Mouse (Mus musculus) forebrain, embryonic 14.5 days (tissue): ENCODE results near the gene Hsdl2. TPM values are rescaled to one million over a fixed set of nuclear protein-coding genes. Genes with fewer than 3 reads are reported as not detected.

Experiments used
- ATAC-seq: fragments of 200-750 bp; cut with Nextera tagmentation; 2 replicates; pipeline ENCODE4 v1.8.0; 2017; ENCODE audit warnings: mild to moderate bottlenecking, moderate library complexity
- DNase-seq: peaks from one replicate; pipeline ENCODE4 v3.0.0-alpha.2; 2015; ENCODE audit warnings: low spot score
- H3K27ac ChIP-seq: fragments of 300-500 bp; sonication (generic); 2 replicates; pipeline ENCODE4 v1.5.1; 2014; ENCODE audit warnings: low read depth, mild to moderate bottlenecking, control low read depth, low read length, moderate library complexity
- H3K27me3 ChIP-seq: fragments of 300-500 bp; sonication (generic); replicated peaks from 2 replicates; pipeline ENCODE4 v1.6.1; 2014; ENCODE audit warnings: low read length, control low read depth, mixed read lengths; ENCODE audit not compliant: control insufficient read depth, insufficient read depth
- H3K36me3 ChIP-seq: fragments of 300-500 bp; sonication (generic); 2 replicates; pipeline ENCODE4 v1.6.1; 2014; ENCODE audit warnings: low read length, control low read depth; ENCODE audit not compliant: control insufficient read depth, insufficient read depth
- H3K4me1 ChIP-seq: fragments of 300-500 bp; sonication (generic); 2 replicates; pipeline ENCODE4 v1.6.1; 2014; ENCODE audit warnings: antibody characterized with exemption, low read length, control low read depth; ENCODE audit not compliant: control insufficient read depth, insufficient read depth
- H3K4me2 ChIP-seq: fragments of 300-500 bp; sonication (generic); 2 replicates; pipeline ENCODE4 v1.6.1; 2014; ENCODE audit warnings: mild to moderate bottlenecking, control low read depth, low read length
- H3K4me3 ChIP-seq: fragments of 300-500 bp; sonication (generic); 2 replicates; pipeline ENCODE4 v1.5.1; 2014; ENCODE audit warnings: low read depth, low read length, control low read depth
- H3K9ac ChIP-seq: fragments of 300-500 bp; sonication (generic); 2 replicates; pipeline ENCODE4 v1.6.1; 2014; ENCODE audit warnings: mild to moderate bottlenecking, low read length, control low read depth, moderate library complexity
- H3K9me3 ChIP-seq: fragments of 300-500 bp; sonication (generic); replicated peaks from 2 replicates; pipeline ENCODE4 v1.6.1; 2016; ENCODE audit warnings: low read length, control low read depth, mixed read lengths; ENCODE audit not compliant: control insufficient read depth
- WGBS: fragments of 180-500 bp; shearing (Covaris S2); extraction: QIAGEN DNeasy Blood & Tissue Kit; methylation state at CpG from one replicate; pipeline ENCODE4 v1.1.7; 2014; 5-methylcytosine and 5-hydroxymethylcytosine counted together
- polyA plus RNA-seq: library from polyadenylated mRNA; unstranded; fragments of >200 nt; fragmentation: Nextera tagmentation; extraction: Ambion mirVana; gene quantifications from 2 replicates; pipeline ENCODE4 v1.2.1, GENCODE M21; 2014

Gene Hsdl2
- 18.6 and 22.5 TPM in 2 replicates for polyA plus RNA-seq

DNA sequence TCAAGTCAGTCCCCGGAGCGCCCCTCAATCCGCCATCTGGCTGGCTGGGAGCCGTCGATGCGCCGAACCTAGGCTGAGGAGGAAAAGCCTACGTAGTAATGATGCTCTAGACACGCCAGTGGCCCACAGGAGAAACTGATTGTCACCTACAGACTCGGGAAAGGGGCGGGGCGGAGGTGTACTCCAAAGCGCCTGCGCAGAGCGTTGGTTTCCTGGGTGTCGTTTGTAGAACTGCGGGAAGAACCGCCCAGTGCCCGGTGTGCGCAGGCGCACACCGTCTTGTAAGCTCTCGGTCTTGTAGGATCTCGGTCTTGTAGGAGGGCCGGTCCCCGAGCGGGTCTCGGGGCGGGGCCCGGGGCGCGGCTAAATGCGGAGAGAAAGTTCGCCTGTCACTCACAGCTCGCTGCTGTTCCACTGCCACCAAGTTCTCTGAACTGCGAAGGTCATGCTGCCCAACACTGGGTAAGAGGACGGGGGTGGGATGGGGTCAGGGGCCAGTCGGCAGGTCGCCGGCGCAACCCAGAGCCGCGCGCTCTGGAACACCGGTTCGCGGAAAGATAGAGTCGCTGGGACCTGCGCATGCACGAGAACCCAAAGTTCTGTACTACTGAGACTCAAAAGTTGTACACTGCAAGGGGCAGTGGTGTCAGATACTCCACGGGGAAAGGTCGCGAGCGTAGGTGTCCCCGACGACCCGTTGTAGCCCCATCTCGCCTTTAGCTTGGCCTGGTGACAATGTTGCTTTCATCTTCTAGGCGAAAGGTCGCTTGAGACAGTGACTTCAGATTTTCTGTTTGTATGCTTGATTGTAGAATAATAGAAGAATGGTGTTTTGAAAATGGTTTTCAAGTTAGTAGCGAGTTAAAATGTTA, at the start of gene Hsdl2:
Hsdl2 (plus strand) TSS at position 250 of the 872 bp plus-strand sequence.
- H3K4me2 ChIP-seq: peak within 1 kb of the TSS; percentile 84
- peak within 1 kb of the TSS; percentile 72 for H3K9ac ChIP-seq
- DNase-seq (peak; percentile 100), ATAC-seq (peak; percentile 97)
- peak within 1 kb of the TSS; percentile 86 for H3K27ac ChIP-seq
- H3K27me3 ChIP-seq: no peaks in the 10 kb centered on the region
- under 1% methylated on average over 61 of the region's 61 CpGs for WGBS
- H3K4me1 ChIP-seq: peaks cover 11% of the 10 kb centered on the region; the same call in 1 of the 2 replicates
- H3K36me3 ChIP-seq: no peaks in the 10 kb centered on the region
- H3K9me3 ChIP-seq: no peaks in the 10 kb centered on the region
- peak within 1 kb of the TSS; percentile 61 for H3K4me3 ChIP-seq

DNA sequence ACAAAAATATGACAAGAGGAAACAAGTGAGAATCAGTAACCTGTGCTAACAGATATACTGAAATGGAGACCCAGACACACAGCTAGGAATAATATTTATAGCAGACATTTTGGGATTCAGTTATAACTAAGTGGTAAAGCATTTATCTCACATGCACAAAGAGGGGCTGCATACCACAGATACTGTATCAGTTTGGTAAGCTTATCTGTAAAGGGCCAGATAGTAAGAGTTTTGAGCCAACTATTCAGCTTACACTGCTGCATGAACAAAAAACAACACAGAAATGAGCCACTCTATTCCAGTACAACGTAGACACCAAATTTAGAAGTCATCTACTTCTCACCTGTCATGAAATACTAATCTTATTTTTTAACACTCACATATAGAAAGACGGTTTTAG, 48.1 kb upstream of the Hsdl2 start:
- Histone ChIP-seq H3K9ac (no peak overlapping the region), H3K4me1 (no peaks in the 10 kb centered on the region), H3K4me3 (no peak overlapping the region), H3K27me3 (no peaks in the 10 kb centered on the region), H3K36me3 (no peaks in the 10 kb centered on the region), H3K27ac (no peak overlapping the region), H3K9me3 (no peaks in the 10 kb centered on the region), H3K4me2 (no peak overlapping the region)
- DNase-seq (no peak), ATAC-seq (no peak)
- 94% methylated on average over 2 of the region's 2 CpGs for WGBS

- no peak for DNase-seq
- H3K27ac ChIP-seq: no peak overlapping the region
- H3K9ac ChIP-seq: no peak overlapping the region
- no peaks in the 10 kb centered on the region for H3K36me3 ChIP-seq
- H3K4me3 ChIP-seq: no peak overlapping the region
- H3K4me2 ChIP-seq: no peak overlapping the region
- no peaks in the 10 kb centered on the region for H3K9me3 ChIP-seq
- no peaks in the 10 kb centered on the region for H3K27me3 ChIP-seq
- H3K4me1 ChIP-seq: no peaks in the 10 kb centered on the region
- ATAC-seq: no peak
Observed at GRCm38 (mm10) chr4:59535624-59536023, 45.7 kb upstream of the Hsdl2 start.

GRCm38 (mm10) chr4:59536281-59536680, 45.1 kb upstream of the Hsdl2 start:
- WGBS: 88% methylated on average over 1 of the region's 1 CpGs
- Histone ChIP-seq H3K4me3 (no peak overlapping the region), H3K27me3 (no peaks in the 10 kb centered on the region), H3K36me3 (no peaks in the 10 kb centered on the region), H3K9ac (no peak overlapping the region), H3K9me3 (no peaks in the 10 kb centered on the region), H3K27ac (no peak overlapping the region), H3K4me2 (no peak overlapping the region), H3K4me1 (no peaks in the 10 kb centered on the region)
- ATAC-seq (no peak), DNase-seq (no peak)

- Histone ChIP-seq H3K4me3 (no peak overlapping the region), H3K36me3 (no peaks in the 10 kb centered on the region), H3K27me3 (0 out of 2 replicates have a peak, but pooled peaks cover 3% of the 10 kb centered on the region), H3K9me3 (no peaks in the 10 kb centered on the region), H3K4me2 (no peak overlapping the region), H3K9ac (no peak overlapping the region), H3K27ac (no peak overlapping the region), H3K4me1 (peaks cover 3% of the 10 kb centered on the region; the same call in 1 of the 2 replicates)
- no peak for ATAC-seq
- no peak for DNase-seq
Observed at GRCm38 (mm10) chr4:59543006-59543405, 38.4 kb upstream of the Hsdl2 start.

- 0 out of 2 replicates have a peak, but pooled peaks cover 3% of the 10 kb centered on the region for H3K27me3 ChIP-seq
- H3K4me1 ChIP-seq: peaks cover 4% of the 10 kb centered on the region; the same call in 1 of the 2 replicates
- DNase-seq (no peak), ATAC-seq (no peak)
- no peak overlapping the region for H3K27ac ChIP-seq
- no peaks in the 10 kb centered on the region for H3K36me3 ChIP-seq
- no peak overlapping the region for H3K4me3 ChIP-seq
- 80% methylated on average over 2 of the region's 2 CpGs for WGBS
- H3K4me2 ChIP-seq: no peak overlapping the region
- H3K9ac ChIP-seq: no peak overlapping the region
- no peaks in the 10 kb centered on the region for H3K9me3 ChIP-seq
Observed at GRCm38 (mm10) chr4:59544654-59545053, 36.7 kb upstream of the Hsdl2 start.

- Histone ChIP-seq H3K9ac (no peak overlapping the region), H3K4me1 (peaks cover 8% of the 10 kb centered on the region), H3K4me2 (no peak overlapping the region), H3K4me3 (no peak overlapping the region), H3K36me3 (no peaks in the 10 kb centered on the region), H3K27me3 (0 out of 2 replicates have a peak, but pooled peaks cover 3% of the 10 kb centered on the region), H3K9me3 (no peaks in the 10 kb centered on the region), H3K27ac (no peak overlapping the region)
- 75% methylated on average over 7 of the region's 7 CpGs for WGBS
- ATAC-seq: no peak
- DNase-seq: no peak
Observed at GRCm38 (mm10) chr4:59546285-59547071, 34.9 kb upstream of the Hsdl2 start.

- Histone ChIP-seq H3K4me2 (peak overlapping the region; percentile 81), H3K4me3 (peak overlapping the region; percentile 83), H3K36me3 (no peaks in the 10 kb centered on the region), H3K27me3 (0 out of 2 replicates have a peak, but pooled peaks cover 3% of the 10 kb centered on the region), H3K9me3 (no peaks in the 10 kb centered on the region), H3K4me1 (peaks cover 8% of the 10 kb centered on the region), H3K9ac (no peak overlapping the region), H3K27ac (no peak overlapping the region)
- WGBS: 34% methylated on average over 11 of the region's 11 CpGs
- DNase-seq (no peak), ATAC-seq (no peak)
Observed at GRCm38 (mm10) chr4:59547136-59547889, 34.0 kb upstream of the Hsdl2 start.
